Mouse (Mus musculus) B cell, adult 62 days (primary cell): ENCODE measurements around the gene Nat9. TPM values are rescaled to one million over a fixed set of nuclear protein-coding genes. Genes with fewer than 3 reads are reported as not detected.

Experiments
- total RNA-seq: library from RNA; stranded (reverse); gene quantifications from 4 replicates; pipeline ENCODE4 v1.2.4, GENCODE M21; 2023

Nat9 gene
- total RNA-seq: 12.5 to 18.4 TPM (median 14.7 TPM) in 4 replicates

DNA sequence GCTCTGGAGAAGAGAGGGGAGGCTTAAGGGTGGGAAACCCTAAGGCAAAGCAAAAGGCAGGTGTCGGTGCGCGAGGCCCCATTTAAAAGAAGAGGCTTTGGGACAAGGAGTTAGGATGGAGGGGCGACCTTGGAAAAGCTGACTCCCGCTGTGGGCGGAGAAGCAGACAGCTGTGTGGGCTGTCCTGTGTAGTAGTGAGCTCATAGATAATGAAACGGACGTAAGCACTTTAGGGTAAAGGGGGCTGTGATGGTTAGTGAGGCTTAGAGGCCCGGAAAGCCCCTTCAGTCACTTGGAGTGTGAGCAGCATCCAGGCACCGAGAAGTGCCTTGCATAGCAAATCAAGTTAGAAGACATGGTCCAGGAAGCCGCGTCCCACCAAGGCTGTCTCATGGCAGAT lies at the start of gene Nat9:
Gene Nat9, minus strand, starts transcription at position 167 of the 400 bp plus-strand sequence.

DNA sequence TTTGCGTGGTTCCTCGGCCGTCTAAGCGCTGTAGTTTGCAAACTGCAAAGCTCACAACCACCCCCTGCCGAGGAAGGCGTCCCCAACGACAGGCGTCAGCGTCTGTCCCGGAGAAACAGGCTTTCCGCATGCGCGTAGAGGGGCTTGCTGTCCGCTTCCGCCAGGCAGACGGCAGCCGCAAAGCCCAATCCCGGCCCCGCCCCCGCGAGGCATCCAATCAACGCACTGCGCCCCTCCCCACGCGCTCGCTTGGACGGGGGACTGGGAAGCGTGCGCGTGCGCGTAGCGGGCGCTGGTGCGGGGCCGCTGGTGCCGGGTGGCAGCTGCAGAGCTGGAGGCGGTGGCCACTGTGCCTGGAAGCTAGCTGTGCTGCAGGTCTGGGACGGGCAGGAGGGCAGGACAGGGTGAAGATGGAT lies 427 bp downstream of the Nat9 start, which contains the start of gene Tmem104:
Gene Tmem104, plus strand, starts transcription at position 264 of the 416 bp plus-strand sequence.

DNA sequence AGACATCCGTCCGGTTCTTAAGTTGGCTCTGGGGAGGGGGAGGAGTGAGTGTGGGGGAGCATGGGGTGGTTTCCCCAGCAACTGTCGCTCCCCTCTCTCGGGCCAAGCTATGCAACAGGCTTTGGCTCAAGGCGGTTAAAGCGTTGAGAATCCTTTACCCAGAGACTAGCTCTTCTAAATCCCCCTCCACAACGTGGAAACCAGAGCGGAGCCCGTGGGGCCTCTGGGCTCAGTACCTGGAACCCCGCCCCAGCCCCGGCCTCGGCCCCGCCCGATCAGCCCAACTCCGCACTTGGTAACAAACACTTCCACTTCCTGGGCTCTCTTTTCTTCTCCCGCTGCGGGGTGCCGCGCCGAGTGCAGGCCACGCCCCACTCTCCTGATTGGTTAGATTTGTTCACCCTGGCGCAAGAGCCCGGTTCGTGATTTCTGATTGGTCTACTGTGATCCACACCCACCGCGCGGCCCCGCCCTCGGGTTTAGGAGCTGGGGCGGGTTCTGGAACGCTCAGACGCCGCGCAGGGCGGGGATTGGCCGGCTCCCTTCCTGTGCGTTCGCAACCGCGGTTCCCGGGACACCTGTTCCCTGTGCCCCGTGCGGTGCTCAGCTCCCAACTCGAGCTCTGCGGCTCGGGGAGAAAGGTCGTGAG lies 24.7 kb downstream of the Nat9 start, which contains the start of gene Slc9a3r1:
Gene Slc9a3r1, plus strand, starts transcription at position 510 of the 649 bp plus-strand sequence.

DNA sequence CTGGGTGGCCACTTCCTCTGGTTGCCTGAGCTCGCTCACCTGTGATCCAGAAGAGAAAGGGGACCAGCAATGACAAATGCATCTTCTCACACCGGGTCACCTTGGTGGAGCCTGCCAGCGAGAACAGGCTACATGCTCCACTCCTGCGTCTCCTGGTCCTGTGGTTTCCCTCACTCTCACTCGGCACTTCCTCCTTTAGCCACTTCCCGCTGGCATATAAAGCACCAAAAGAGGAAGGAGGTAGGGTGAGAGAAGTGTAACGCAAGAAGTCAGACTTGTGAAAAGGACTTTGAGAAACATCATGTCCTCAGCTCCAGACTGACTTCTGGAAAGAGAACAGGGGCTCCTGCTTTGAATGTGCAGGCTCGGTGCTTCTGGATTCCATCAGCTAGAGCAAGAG lies 53.9 kb downstream of the Nat9 start, which contains the start of gene Cd300lf:
Gene Cd300lf, minus strand, starts transcription at position 193 of the 400 bp plus-strand sequence.

Other genes with a start within 250 kb of the Nat9 start
- not detected in 4 replicates for gene Cd300c, start 218.7 kb downstream of the Nat9 start, total RNA-seq
- gene Cd300ld, start 197.9 kb downstream of the Nat9 start, total RNA-seq: 0.36 to 0.66 TPM (median 0.46 TPM) in 4 replicates
- 0.66 to 1.5 TPM (median 1.0 TPM) in 4 replicates for gene Cd300c2, start 186.0 kb downstream of the Nat9 start, total RNA-seq
- not detected in 4 replicates for gene Cd300ld2, start 171.7 kb downstream of the Nat9 start, total RNA-seq
- not detected in 4 replicates for gene Cd300ld4, start 160.8 kb downstream of the Nat9 start, total RNA-seq
- not detected in 4 replicates for gene Cd300ld5, start 150.1 kb downstream of the Nat9 start, total RNA-seq
- 1.2 TPM in 1 of 4 replicates, not detected in the others for gene Cd300ld3, start 139.4 kb downstream of the Nat9 start, total RNA-seq
- 0.37 to 0.78 TPM (median 0.63 TPM) in 4 replicates for gene Cd300e, start 125.7 kb downstream of the Nat9 start, total RNA-seq
- 4.9 to 8.0 TPM (median 7.2 TPM) in 4 replicates for gene Rab37, start 96.4 kb downstream of the Nat9 start, total RNA-seq
- gene Cd300lf, start 53.9 kb downstream of the Nat9 start, total RNA-seq: 7.2 to 10.4 TPM (median 8.8 TPM) in 4 replicates
- gene Slc9a3r1, start 24.5 kb downstream of the Nat9 start, total RNA-seq: 74.3 to 78.2 TPM (median 77.2 TPM) in 4 replicates
- gene Tmem104, start 372 bp downstream of the Nat9 start, total RNA-seq: 9.3 to 19.2 TPM (median 15.9 TPM) in 4 replicates
- not detected in 4 replicates for gene Grin2c, start 79.4 kb upstream of the Nat9 start, total RNA-seq
- gene Fdxr, start 89.2 kb upstream of the Nat9 start, total RNA-seq: 16.7 to 19.8 TPM (median 18.0 TPM) in 4 replicates
- 0.16 to 0.24 TPM in 2 of 4 replicates, not detected in the others for gene Fads6, start 109.8 kb upstream of the Nat9 start, total RNA-seq
- not detected in 4 replicates for gene Otop2, start 119.3 kb upstream of the Nat9 start, total RNA-seq
- gene Ush1g, start 134.2 kb upstream of the Nat9 start, total RNA-seq: not detected in 4 replicates
- gene Otop3, start 146.9 kb upstream of the Nat9 start, total RNA-seq: not detected in 4 replicates
- 0.35 to 1.2 TPM (median 1.1 TPM) in 3 of 4 replicates, not detected in the other for gene Hid1, start 179.9 kb upstream of the Nat9 start, total RNA-seq
- not detected in 4 replicates for gene Cdr2l, start 194.1 kb upstream of the Nat9 start, total RNA-seq
- 33.8 to 53.7 TPM (median 46.1 TPM) in 4 replicates for gene Mrpl58, start 215.9 kb upstream of the Nat9 start, total RNA-seq
- 166 to 192 TPM (median 181 TPM) in 4 replicates for gene Atp5h, start 232.1 kb upstream of the Nat9 start, total RNA-seq
- gene Kctd2, start 232.3 kb upstream of the Nat9 start, total RNA-seq: 38.3 to 48.6 TPM (median 42.8 TPM) in 4 replicates